Mouse (Mus musculus) lung, adult 2 months (tissue): ENCODE data around the gene Gm3164.
"Not testable (repeated sequence)": the region's sequence is repeated elsewhere in the genome, so short reads cannot be mapped to it uniquely, and the experiment has no call there.

ENCODE experiments used
- CTCF ChIP-seq: fragments of 200-500 bp; IDR thresholded peaks from 2 replicates; pipeline ENCODE4 v1.5.1; 2011; ENCODE audit warnings: mild to moderate bottlenecking, low read length, control low read depth; ENCODE audit not compliant: insufficient read depth
- POLR2A ChIP-seq: fragments of 200-500 bp; IDR thresholded peaks from 2 replicates; pipeline ENCODE4 v1.6.1; 2011; ENCODE audit warnings: low read depth, mild to moderate bottlenecking, control low read depth, low read length, borderline replicate concordance; ENCODE audit errors: extremely low read depth

DNA sequence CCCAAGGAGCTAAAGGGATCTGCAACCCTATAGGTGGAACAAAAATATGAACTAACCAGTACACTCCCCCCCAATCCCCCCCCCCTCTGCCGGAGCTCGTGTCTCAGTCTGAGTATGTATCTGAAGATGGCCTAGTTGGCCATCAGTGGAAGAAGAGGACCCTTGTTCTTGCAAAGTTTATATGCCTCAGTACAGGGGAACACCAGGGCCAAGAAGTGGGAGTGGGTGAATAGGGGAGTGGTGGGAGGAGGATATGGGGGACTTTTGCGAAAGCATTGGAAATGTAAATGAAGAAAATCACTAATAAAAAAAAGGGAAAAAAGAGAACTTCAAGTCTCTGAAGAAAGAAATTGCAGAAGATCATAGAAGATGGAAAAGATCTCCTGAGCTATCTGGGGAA is 46.3 kb upstream of the Gm3164 start:
- not testable (repeated sequence) for TF ChIP-seq POLR2A, CTCF
